Mouse (Mus musculus): ENCODE measurements at regions not wholly inside any gene's neighbourhood (a gene's known extent, or its start where the extent isn't known, plus 50 kb on each side); places are given as distances from the start of the nearest gene placed in this dataset.
"Not testable (repeated sequence)": the region's sequence is repeated elsewhere in the genome, so short reads cannot be mapped to it uniquely, and the experiment has no call there.

GRCm38 (mm10) chr14:14478159-14478558 lies 77.1 kb downstream of the Olfr721-ps1 start:
- DNase-seq: not testable (repeated sequence)

GRCm38 (mm10) chr14:14481840-14482239 lies 80.7 kb downstream of the Olfr721-ps1 start:
- DNase-seq: no peak

DNA sequence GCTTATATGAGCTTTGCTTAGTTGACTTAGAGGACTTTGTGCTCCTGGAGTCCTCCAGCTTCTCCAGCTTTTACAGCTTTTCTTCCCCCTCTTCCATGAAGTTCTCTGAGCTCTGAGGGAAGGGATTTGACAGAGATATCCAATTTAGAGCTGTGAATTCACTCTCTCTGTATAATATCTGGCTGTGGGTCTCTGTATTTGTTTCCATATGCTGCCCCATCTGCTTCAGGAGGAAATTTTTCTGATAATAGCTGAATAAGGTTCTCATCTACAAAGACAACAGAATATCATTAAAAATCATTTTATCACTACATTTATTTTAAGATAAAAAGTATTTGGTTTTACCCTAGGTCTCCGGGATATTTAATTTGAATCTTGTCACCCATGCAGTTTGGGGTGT lies 85.3 kb downstream of the Olfr721-ps1 start:
- no peak for DNase-seq

DNA sequence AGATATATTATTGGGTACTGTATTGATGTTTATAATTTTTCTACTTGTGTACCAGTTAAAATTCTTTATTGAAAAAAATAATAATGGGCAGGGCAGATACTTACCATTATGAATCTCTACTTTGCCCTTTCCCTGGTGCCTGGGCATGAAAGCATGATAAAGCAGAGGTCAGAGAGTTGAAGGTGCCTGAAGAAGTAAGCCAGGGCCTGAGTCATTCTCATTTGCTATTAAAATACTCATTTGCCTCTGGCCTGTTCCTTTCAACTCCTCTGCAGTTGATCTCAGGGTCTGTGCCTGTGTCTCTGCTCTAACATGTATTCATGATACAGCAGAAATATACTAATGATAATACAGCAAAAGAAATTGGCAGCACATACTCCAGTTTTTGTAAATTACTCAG lies 89.4 kb downstream of the Olfr721-ps1 start:
- no peak for DNase-seq

- DNase-seq: no peak
These were observed 90.9 kb downstream of the Olfr721-ps1 start for GRCm38 (mm10) chr14:14492041-14492440.

DNA sequence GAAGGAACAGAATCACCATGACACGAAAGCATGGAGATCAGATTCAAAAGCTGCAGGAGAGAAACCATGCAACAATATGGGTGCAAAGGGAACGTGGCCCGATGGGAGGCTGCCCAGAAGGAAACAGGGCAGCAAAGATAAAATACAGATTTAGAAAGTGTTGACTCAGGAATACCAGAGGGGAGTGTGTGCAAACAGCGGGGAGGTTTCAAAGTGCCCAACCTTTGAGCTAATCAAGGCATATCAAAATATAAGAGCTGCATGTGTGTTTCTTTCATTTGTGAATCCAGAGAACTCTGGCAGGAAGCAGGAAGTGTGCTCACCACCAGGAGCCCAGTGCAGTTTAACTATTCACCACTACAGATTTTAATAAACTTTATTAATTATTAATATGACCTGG lies 110.8 kb downstream of the Olfr721-ps1 start:
- no peak for DNase-seq

- DNase-seq: no peak
These were observed 112.0 kb downstream of the Olfr721-ps1 start for GRCm38 (mm10) chr14:14513056-14513455.

- no peak for DNase-seq
These were observed 112.4 kb downstream of the Olfr721-ps1 start for GRCm38 (mm10) chr14:14513498-14513897.

DNA sequence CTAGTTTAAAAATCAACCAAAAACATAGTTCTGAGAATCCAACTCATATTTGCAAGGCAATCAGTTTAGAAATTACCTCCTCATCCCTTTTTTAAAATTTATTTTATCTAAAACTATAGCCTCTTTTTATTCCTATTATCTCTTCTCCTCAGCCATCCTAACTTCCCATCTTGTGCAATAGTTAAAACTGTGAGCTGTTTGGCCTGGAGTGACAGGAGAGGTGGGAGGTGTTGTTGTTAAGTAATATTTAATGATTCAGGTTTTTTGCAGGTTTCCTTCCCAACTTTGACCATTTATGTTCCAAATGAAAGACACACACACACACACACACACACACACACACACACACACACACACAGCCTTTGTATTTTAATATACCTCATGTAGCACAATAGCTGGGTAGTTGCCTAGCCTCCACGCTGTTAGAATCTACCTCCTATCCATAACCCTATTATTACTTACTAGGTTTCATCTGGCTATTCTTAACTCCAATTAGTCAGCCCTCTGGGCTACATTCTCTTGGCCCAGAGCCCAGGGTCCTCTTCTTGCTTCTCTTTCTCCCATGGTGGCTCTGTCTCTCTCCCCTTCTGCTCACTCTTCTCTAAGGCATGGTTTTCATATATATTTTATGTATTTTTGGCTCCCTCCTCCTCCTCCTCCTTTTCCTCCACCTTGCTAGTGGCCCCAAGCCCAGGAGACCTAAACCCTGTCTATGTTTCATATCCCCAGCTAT lies 113.5 kb downstream of the Olfr721-ps1 start:
- DNase-seq: no peak

- no peak for DNase-seq
These were observed 114.3 kb downstream of the Olfr721-ps1 start for GRCm38 (mm10) chr14:14515363-14515762.

DNA sequence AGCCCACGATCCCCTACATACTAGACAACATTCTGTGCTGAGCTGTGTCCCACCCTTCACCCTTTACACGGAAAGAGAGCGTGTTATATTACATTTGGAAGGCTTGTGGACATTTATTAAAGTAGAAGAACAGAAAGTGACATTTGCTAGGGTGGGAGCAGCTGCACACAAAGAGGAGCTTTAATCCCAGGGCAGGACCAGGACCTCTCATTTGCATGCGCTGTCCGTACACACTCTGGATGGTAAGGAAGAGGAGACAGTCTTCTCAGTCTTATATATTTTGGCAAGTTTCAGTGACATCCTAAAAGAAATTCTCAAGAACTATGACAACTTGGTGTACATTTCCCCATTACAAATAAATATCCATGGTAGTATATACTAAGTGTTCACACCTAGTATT lies 114.8 kb downstream of the Olfr721-ps1 start:
- DNase-seq: no peak

- DNase-seq: no peak
These were observed 116.9 kb downstream of the Olfr721-ps1 start for GRCm38 (mm10) chr14:14518027-14518426.

GRCm38 (mm10) chr14:14518841-14519240 lies 117.7 kb downstream of the Olfr721-ps1 start:
- no peak for DNase-seq

DNA sequence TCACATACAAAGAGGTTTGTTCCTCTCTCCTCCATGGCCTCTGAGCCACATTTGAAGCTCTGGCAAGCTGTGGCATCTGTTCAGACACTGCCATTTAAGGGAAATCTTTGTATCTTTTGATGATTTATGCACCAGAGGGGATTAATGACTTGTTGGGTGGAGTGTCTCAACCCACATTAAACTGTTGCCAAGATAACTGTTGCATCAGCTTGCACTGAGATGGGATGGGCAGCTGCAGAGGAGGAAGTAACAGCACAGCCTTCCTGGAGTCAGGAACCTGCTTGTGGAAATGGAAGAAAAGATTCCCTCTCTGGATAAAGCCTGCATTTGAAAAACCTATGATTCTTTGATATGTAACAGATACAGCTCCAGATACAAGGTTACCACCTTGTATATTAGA lies 119.1 kb downstream of the Olfr721-ps1 start:
- no peak for DNase-seq

- DNase-seq: not testable (repeated sequence)
These were observed 120.2 kb downstream of the Olfr721-ps1 start for GRCm38 (mm10) chr14:14521331-14521730.

DNA sequence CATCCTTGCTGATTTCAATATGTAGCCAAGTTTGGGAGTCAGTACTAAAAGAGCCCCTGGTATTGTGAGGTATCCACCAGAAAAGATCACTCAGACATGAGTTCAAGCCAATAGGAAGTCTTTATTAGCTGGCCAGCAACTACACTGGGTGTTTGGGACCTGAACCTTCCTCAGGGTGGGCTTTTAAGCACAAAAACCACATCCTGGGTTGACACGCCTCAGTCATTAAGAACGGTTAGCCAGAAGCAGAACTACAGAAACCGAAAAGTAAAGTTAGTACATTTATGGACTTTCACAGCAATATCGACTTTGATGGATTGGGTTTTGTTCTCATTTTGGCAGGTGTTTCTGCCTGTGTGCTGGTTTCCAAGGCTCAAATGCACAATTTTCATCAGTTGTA lies 124.1 kb downstream of the Olfr721-ps1 start:
- DNase-seq: no peak

DNA sequence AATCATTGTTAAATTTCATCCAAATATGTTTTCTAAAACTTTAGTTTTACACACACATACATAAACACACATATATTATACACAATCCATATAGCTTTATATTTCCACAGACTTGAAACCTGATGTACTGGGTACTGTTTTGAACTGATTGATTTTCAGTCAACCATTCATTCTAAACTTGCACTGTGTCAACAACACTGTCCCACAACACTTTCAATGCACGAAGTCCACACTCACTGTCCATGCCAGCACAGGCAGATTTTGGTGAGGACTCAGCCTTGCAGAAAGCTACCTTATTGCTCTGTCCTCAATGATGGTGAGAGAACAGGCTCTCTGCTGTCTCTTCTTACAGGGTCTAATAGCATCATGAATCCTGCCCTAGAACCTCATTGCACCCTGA lies 127.3 kb downstream of the Olfr721-ps1 start:
- DNase-seq: no peak

- no peak for DNase-seq
These were observed 140.1 kb downstream of the Olfr721-ps1 start for GRCm38 (mm10) chr14:14541206-14541605.

GRCm38 (mm10) chr14:14541705-14542104 lies 140.6 kb downstream of the Olfr721-ps1 start:
- no peak for DNase-seq

GRCm38 (mm10) chr14:14544236-14544635 lies 143.1 kb downstream of the Olfr721-ps1 start:
- no peak for DNase-seq

- DNase-seq: no peak
These were observed 149.9 kb upstream of the Slc4a7 start for GRCm38 (mm10) chr14:14552201-14552600.

- no peak for DNase-seq
These were observed 127.2 kb upstream of the Slc4a7 start for GRCm38 (mm10) chr14:14574851-14575250.

- no peak for DNase-seq
These were observed 110.1 kb upstream of the Slc4a7 start for GRCm38 (mm10) chr14:14591939-14592338.

DNA sequence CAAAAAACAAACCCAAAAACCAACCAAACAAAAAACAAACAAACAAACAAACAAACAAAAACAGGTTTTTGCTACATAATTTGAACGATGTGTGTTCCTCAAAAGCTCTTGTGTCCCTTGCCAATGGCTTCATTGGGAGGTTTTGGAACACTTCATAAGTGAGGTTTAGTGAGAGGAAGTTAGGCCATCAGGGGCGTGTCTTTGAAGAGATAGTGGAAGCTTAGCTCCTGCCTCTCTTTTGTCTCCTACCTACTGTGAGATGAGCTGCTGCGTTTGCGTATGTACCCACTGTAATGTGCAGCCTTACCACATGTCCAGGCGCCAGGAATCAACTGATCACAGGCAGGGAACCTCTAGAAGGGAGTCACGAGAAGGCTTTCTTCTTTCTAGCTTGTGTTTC lies 107.3 kb upstream of the Slc4a7 start:
- no peak for DNase-seq
